Mouse (Mus musculus): Measurements from ENCODE around the gene Ercc8. TPM values are rescaled to one million over a fixed set of nuclear protein-coding genes. Genes with fewer than 3 reads are reported as not detected.

The Ercc8 gene
- polyA plus RNA-seq, 1 experiment from 2014 or later: 18.2 TPM

DNA sequence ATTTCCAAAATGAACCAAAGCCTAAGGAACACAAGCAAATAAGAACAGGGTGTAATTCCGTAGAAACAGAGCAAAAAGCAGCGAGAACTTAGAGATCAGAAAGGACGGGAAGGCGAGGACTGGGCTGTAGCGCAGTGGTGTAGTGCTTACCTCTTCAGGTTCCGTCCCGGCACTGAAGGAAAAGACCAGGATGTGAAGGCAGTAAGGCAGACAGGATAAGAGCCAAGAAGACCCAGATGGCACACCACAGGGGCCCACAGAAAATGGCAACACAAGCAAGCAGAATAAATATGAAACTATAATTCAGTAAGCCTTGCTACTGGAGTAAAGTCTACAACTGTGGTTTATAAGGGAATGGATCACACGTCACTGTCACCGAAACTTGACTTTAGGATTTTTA, 5.4 kb downstream of the Ercc8 start:
- Histone ChIP-seq H3K9me3 (ENCODE audit: control insufficient read depth, low read depth, low read length) (no peaks in the 10 kb centered on the region), H3K27me3 (ENCODE audit: control insufficient read depth, insufficient read depth, low read length) (no peaks in the 10 kb centered on the region), H3K9ac (replicated peaks; ENCODE audit: low read depth, low read length) (no peak overlapping the region), H3K4me3 (ENCODE audit: low read depth, low read length) (no peak overlapping the region), H3K36me3 (ENCODE audit: control insufficient read depth, insufficient read depth, low read length) (peaks cover 12% of the 10 kb centered on the region), H3K27ac (ENCODE audit: low read length) (no peak overlapping the region), H3K4me1 (ENCODE audit: control insufficient read depth, insufficient read depth, low read length) (peaks cover 4% of the 10 kb centered on the region), H3K4me2 (replicated peaks; ENCODE audit: low read depth, low read length) (no peak overlapping the region)
- 94% methylated on average over 9 of the region's 9 CpGs for WGBS
- no peak for ATAC-seq (ENCODE audit: insufficient number of reproducible peaks, insufficient read depth, low FRiP score, low read depth)

DNA sequence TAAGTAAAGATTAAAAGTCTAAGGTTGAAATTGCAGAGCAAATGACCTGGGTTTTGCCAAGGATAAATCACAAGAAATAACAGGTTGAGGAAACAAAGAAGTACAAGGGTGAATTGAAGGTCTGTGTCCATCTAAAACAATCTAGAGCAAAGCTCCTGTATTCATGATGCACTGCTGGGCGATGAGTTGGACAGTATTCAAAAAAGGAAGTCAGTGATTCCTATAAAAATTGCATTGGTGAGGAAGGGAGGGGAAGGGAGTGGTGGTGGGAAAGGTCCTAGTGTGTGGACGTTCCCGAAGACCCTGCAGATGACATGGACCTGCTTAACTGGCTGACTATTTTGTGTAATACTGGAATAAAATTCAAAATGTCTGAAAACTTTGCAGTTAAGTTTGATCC, 6.1 kb downstream of the Ercc8 start:
- Histone ChIP-seq H3K9me3 (ENCODE audit: control insufficient read depth, low read depth, low read length) (no peaks in the 10 kb centered on the region), H3K4me2 (replicated peaks; ENCODE audit: low read depth, low read length) (no peak overlapping the region), H3K27me3 (ENCODE audit: control insufficient read depth, insufficient read depth, low read length) (no peaks in the 10 kb centered on the region), H3K27ac (ENCODE audit: low read length) (no peak overlapping the region), H3K9ac (replicated peaks; ENCODE audit: low read depth, low read length) (no peak overlapping the region), H3K36me3 (ENCODE audit: control insufficient read depth, insufficient read depth, low read length) (peaks cover 12% of the 10 kb centered on the region), H3K4me3 (ENCODE audit: low read depth, low read length) (no peak overlapping the region), H3K4me1 (ENCODE audit: control insufficient read depth, insufficient read depth, low read length) (peaks cover 3% of the 10 kb centered on the region)
- WGBS: 88% methylated on average over 3 of the region's 3 CpGs
- no peak for ATAC-seq (ENCODE audit: insufficient number of reproducible peaks, insufficient read depth, low FRiP score, low read depth)

DNA sequence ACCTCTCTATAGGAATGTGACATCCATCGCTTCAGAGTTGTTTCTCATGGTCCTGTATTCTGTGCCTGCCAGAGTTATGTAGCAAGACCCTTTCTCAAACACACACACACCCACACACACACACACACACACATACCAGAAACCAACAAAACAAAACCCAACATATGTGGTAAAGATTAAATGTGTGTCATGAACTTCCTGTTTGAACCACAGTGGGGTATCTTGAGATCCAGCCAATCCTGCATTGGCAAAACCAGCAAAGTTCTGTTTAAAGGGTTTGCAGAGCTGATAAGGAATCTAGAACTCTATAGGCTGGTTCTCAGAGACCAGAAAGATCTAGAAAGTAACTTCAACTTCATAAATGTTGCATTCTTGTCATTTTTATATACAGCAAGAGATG, 11.5 kb downstream of the Ercc8 start:
- ATAC-seq (ENCODE audit: insufficient number of reproducible peaks, insufficient read depth, low FRiP score, low read depth): no peak
- Histone ChIP-seq H3K4me1 (ENCODE audit: control insufficient read depth, insufficient read depth, low read length) (no peaks in the 10 kb centered on the region), H3K36me3 (ENCODE audit: control insufficient read depth, insufficient read depth, low read length) (peaks cover 6% of the 10 kb centered on the region; the same call in 1 of the 2 replicates), H3K4me2 (replicated peaks; ENCODE audit: low read depth, low read length) (no peak overlapping the region), H3K27ac (ENCODE audit: low read length) (no peak overlapping the region), H3K9me3 (ENCODE audit: control insufficient read depth, low read depth, low read length) (no peaks in the 10 kb centered on the region), H3K4me3 (ENCODE audit: low read depth, low read length) (no peak overlapping the region), H3K27me3 (ENCODE audit: control insufficient read depth, insufficient read depth, low read length) (no peaks in the 10 kb centered on the region), H3K9ac (replicated peaks; ENCODE audit: low read depth, low read length) (no peak overlapping the region)
- 98% methylated on average over 1 of the region's 1 CpGs for WGBS

DNA sequence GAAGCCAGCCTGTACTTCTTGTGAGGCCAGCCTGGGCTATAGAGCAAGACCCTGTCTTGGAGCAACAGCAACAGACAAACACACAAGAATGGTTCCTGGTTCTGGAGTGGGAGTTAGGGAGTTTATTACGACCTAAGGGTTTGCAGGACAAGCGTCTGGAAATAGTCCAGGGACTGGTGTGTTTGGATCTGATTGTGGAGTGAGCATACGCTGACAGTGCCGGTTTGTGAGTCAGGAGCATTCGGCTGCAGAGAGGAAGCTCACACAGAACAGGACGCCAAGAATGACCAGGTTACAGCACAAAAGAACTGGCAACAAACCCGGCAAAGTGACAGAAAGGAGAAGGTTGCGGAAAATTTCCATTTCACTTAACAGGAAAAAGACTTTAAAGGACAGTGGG, 12.0 kb downstream of the Ercc8 start:
- no peak overlapping the region for H3K9ac ChIP-seq (replicated peaks; ENCODE audit: low read depth, low read length)
- H3K27ac ChIP-seq (ENCODE audit: low read length): no peak overlapping the region
- no peaks in the 10 kb centered on the region for H3K4me1 ChIP-seq (ENCODE audit: control insufficient read depth, insufficient read depth, low read length)
- H3K36me3 ChIP-seq (ENCODE audit: control insufficient read depth, insufficient read depth, low read length): peaks cover 6% of the 10 kb centered on the region; the same call in 1 of the 2 replicates
- no peaks in the 10 kb centered on the region for H3K27me3 ChIP-seq (ENCODE audit: control insufficient read depth, insufficient read depth, low read length)
- ATAC-seq (ENCODE audit: insufficient number of reproducible peaks, insufficient read depth, low FRiP score, low read depth): no peak
- 90% methylated on average over 8 of the region's 8 CpGs for WGBS
- H3K4me3 ChIP-seq (ENCODE audit: low read depth, low read length): no peak overlapping the region
- H3K4me2 ChIP-seq (replicated peaks; ENCODE audit: low read depth, low read length): no peak overlapping the region
- no peaks in the 10 kb centered on the region for H3K9me3 ChIP-seq (ENCODE audit: control insufficient read depth, low read depth, low read length)

DNA sequence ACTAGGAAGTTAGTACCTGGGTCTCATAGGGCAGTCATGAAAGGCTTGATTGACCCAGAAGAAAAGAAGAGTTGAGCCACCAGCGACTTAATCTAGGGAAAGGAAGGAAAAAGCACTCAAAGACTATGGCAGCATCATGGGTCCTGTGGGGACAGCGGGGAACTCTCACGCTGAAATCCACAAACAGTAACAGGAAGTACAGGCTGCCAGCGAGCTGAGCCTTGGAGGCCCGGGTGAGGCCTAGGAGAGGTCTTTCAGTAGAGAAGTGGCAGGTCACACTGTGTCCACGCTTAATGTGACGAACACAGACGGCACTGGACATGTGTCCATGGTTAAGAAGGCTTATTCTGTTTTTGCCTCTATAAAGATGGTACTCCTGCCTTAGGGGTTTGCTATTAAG, 21.1 kb downstream of the Ercc8 start:
- Histone ChIP-seq H3K9me3 (ENCODE audit: control insufficient read depth, low read depth, low read length) (no peaks in the 10 kb centered on the region), H3K4me3 (ENCODE audit: low read depth, low read length) (no peak overlapping the region), H3K36me3 (ENCODE audit: control insufficient read depth, insufficient read depth, low read length) (peaks cover 27% of the 10 kb centered on the region), H3K27me3 (ENCODE audit: control insufficient read depth, insufficient read depth, low read length) (no peaks in the 10 kb centered on the region), H3K4me1 (ENCODE audit: control insufficient read depth, insufficient read depth, low read length) (no peaks in the 10 kb centered on the region), H3K4me2 (replicated peaks; ENCODE audit: low read depth, low read length) (no peak overlapping the region), H3K27ac (ENCODE audit: low read length) (no peak overlapping the region), H3K9ac (replicated peaks; ENCODE audit: low read depth, low read length) (no peak overlapping the region)
- no peak for ATAC-seq (ENCODE audit: insufficient number of reproducible peaks, insufficient read depth, low FRiP score, low read depth)
- WGBS: 79% methylated on average over 8 of the region's 8 CpGs

DNA sequence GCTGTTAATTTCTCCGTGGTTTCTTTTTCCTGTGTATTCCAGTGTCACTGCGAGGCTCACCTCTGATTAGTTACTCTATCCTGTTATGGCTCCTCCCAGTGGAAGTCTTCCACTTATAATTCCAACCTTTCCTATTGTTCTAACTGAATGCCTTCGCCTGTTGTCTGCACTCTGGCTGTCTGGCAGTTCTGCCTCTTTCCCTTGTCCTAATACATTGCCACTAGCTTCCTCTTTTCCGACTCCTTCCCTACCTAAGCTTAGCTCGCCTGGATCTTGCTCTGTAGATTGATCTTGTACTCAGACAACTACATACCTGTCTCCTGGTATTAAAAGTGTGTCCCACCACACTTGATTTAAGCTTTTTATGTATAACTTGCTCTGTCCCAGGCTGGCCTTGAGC, 22.3 kb downstream of the Ercc8 start:
- H3K27ac ChIP-seq (ENCODE audit: low read length): no peak overlapping the region
- no peak overlapping the region for H3K4me3 ChIP-seq (ENCODE audit: low read depth, low read length)
- no peak overlapping the region for H3K9ac ChIP-seq (replicated peaks; ENCODE audit: low read depth, low read length)
- H3K36me3 ChIP-seq (ENCODE audit: control insufficient read depth, insufficient read depth, low read length): peaks cover 34% of the 10 kb centered on the region
- no peaks in the 10 kb centered on the region for H3K4me1 ChIP-seq (ENCODE audit: control insufficient read depth, insufficient read depth, low read length)
- H3K27me3 ChIP-seq (ENCODE audit: control insufficient read depth, insufficient read depth, low read length): no peaks in the 10 kb centered on the region
- no peak overlapping the region for H3K4me2 ChIP-seq (replicated peaks; ENCODE audit: low read depth, low read length)
- no peak for ATAC-seq (ENCODE audit: insufficient number of reproducible peaks, insufficient read depth, low FRiP score, low read depth)
- H3K9me3 ChIP-seq (ENCODE audit: control insufficient read depth, low read depth, low read length): no peaks in the 10 kb centered on the region
- WGBS: 87% methylated on average over 5 of the region's 5 CpGs

DNA sequence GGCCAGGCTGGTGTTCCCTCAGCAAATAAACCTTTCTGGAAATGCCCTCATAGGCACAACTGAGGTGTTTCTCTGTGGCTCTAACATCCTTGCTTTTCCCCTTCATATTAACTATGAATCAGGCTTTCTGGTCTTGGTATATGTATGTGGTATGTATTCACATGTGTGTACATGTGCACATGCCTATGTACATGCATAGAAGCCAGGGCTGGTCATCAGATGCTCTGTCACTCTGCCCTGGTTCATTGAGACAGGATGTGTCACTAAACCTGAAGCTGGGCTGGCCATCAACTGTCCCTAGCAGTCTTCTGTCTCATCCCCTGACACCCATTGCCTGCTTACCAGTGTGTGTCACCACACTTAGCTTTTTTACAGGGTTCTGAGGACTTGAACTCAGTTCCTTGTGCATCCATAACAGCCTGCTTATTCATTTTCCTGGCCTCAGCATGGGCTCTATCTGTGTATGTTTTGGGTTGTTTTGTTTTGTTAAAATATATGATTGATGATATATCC, 26.3 kb downstream of the Ercc8 start:
- Histone ChIP-seq H3K4me1 (ENCODE audit: control insufficient read depth, insufficient read depth, low read length) (no peaks in the 10 kb centered on the region), H3K27me3 (ENCODE audit: control insufficient read depth, insufficient read depth, low read length) (no peaks in the 10 kb centered on the region), H3K4me3 (ENCODE audit: low read depth, low read length) (no peak overlapping the region), H3K36me3 (ENCODE audit: control insufficient read depth, insufficient read depth, low read length) (peaks cover 21% of the 10 kb centered on the region), H3K27ac (ENCODE audit: low read length) (no peak overlapping the region), H3K4me2 (replicated peaks; ENCODE audit: low read depth, low read length) (no peak overlapping the region), H3K9me3 (ENCODE audit: control insufficient read depth, low read depth, low read length) (no peaks in the 10 kb centered on the region), H3K9ac (replicated peaks; ENCODE audit: low read depth, low read length) (no peak overlapping the region)
- ATAC-seq (ENCODE audit: insufficient number of reproducible peaks, insufficient read depth, low FRiP score, low read depth): no peak

DNA sequence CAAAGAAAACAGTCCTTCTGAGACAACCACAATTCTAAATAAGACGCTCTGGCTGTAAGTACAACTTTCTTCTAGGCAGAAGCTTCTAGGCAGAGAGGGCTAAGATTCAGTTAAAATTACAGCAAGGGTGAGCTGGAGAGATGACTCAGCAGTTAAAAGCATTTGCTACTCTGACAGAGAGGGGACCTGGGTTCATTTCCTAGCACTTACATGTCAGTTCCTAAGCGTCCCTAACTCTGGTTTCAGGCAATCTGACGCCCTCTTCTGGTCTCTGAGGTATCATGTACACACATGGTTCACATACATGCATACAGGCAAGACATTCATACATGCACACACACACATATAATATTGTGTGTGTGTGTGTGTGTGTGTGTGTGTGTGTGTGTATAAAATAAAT, 27.0 kb downstream of the Ercc8 start:
- 90% methylated on average over 3 of the region's 3 CpGs for WGBS
- Histone ChIP-seq H3K36me3 (ENCODE audit: control insufficient read depth, insufficient read depth, low read length) (peaks cover 21% of the 10 kb centered on the region), H3K27me3 (ENCODE audit: control insufficient read depth, insufficient read depth, low read length) (no peaks in the 10 kb centered on the region), H3K9me3 (ENCODE audit: control insufficient read depth, low read depth, low read length) (no peaks in the 10 kb centered on the region), H3K4me2 (replicated peaks; ENCODE audit: low read depth, low read length) (no peak overlapping the region), H3K27ac (ENCODE audit: low read length) (no peak overlapping the region), H3K4me3 (ENCODE audit: low read depth, low read length) (no peak overlapping the region), H3K4me1 (ENCODE audit: control insufficient read depth, insufficient read depth, low read length) (no peaks in the 10 kb centered on the region), H3K9ac (replicated peaks; ENCODE audit: low read depth, low read length) (no peak overlapping the region)
- ATAC-seq (ENCODE audit: insufficient number of reproducible peaks, insufficient read depth, low FRiP score, low read depth): no peak

DNA sequence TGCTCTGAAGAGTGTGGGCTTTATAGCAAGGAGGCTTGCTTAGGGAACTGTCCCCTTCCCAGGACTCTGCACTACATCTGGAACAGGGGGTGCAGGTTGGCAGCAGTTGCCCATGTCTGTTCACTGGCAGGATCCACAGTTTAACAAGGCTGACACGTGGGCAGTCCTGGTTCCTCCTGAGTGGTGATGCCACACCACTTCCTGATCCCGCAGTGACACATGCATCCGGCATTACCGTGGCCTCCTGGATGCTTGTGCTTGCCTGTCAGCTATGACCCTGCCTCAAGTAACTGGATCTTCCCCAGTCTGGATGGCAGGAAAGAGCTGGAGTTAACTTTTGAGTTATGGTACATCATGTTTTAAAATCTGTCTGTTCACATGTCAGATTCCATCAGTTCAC, 29.5 kb downstream of the Ercc8 start:
- no peak overlapping the region for H3K4me2 ChIP-seq (replicated peaks; ENCODE audit: low read depth, low read length)
- H3K4me3 ChIP-seq (ENCODE audit: low read depth, low read length): no peak overlapping the region
- peaks cover 14% of the 10 kb centered on the region for H3K36me3 ChIP-seq (ENCODE audit: control insufficient read depth, insufficient read depth, low read length)
- H3K4me1 ChIP-seq (ENCODE audit: control insufficient read depth, insufficient read depth, low read length): no peaks in the 10 kb centered on the region
- no peak overlapping the region for H3K9ac ChIP-seq (replicated peaks; ENCODE audit: low read depth, low read length)
- H3K27me3 ChIP-seq (ENCODE audit: control insufficient read depth, insufficient read depth, low read length): no peaks in the 10 kb centered on the region
- WGBS: 89% methylated on average over 4 of the region's 4 CpGs
- H3K27ac ChIP-seq (ENCODE audit: low read length): no peak overlapping the region
- H3K9me3 ChIP-seq (ENCODE audit: control insufficient read depth, low read depth, low read length): no peaks in the 10 kb centered on the region
- ATAC-seq (ENCODE audit: insufficient number of reproducible peaks, insufficient read depth, low FRiP score, low read depth): no peak
